ENCODE assay signal across 22 mouse cellular contexts in the genomic region with DNA sequence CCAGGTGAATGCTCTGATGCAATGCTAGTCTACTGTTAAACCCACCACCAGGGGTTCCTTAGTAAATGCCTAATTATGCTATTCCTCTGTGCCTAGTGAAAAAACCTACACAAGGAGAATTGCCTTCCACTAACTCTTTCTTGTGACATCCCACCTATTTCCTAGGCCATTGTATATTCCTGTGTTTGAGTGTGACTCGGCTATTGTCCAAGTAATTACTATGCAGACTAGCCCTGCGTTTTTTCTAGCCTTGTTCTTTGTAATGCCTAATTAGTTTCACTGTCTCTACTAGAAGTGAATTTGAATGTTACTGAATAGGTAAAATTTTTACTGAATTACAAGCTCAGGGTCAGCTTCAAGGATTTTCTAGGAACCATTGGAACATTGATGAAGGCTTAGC.
"Had no signal": no experiment of that assay in that cellular context is flagged by ENCODE, and none has a peak within 500 bp of the region (broad histone marks: within the 10 kb centered on the region; RNA-seq: fewer than 3 reads in every experiment).

No protein-coding gene starts in this region.

- DNase-seq: gastrocnemius, postnatal 14 days; gastrocnemius, postnatal 36 days; heart, adult 11 months; heart, adult 2 months; heart, postnatal 14 days; heart, postnatal 36 days; kidney, adult 18-20 months; kidney, postnatal 10 days; kidney, postnatal 25 days; kidney, postnatal 4 days; liver; liver, embryonic 13.5 days; liver, postnatal 0 days had no signal

- H3K27me3 ChIP-seq: heart, embryonic 13.5 days; heart, embryonic 15.5 days; intestine, embryonic 15.5 days; limb, embryonic 12.5 days; liver, embryonic 13.5 days; liver, embryonic 15.5 days had no signal

- H3K4me3 ChIP-seq: heart, adult 2 months; heart, embryonic 13.5 days; heart, embryonic 15.5 days; intestine, embryonic 15.5 days; layer of hippocampus, adult 2 months; left cerebral cortex, adult 2 months; limb, embryonic 10.5 days; limb, embryonic 12.5 days; liver, embryonic 13.5 days; liver, embryonic 15.5 days had no signal

- H3K27ac ChIP-seq: heart, adult 2 months; heart, embryonic 13.5 days; heart, embryonic 15.5 days; hindbrain, embryonic 14.5 days; intestine, embryonic 15.5 days; layer of hippocampus, adult 2 months; left cerebral cortex, adult 2 months; limb, embryonic 10.5 days; limb, embryonic 12.5 days; liver, embryonic 13.5 days; liver, embryonic 15.5 days had no signal

- H3K36me3 ChIP-seq: heart, embryonic 13.5 days; heart, embryonic 15.5 days; intestine, embryonic 15.5 days; limb, embryonic 10.5 days; limb, embryonic 12.5 days; liver, embryonic 13.5 days; liver, embryonic 15.5 days had no signal

- H3K9ac ChIP-seq: heart, embryonic 13.5 days; heart, embryonic 15.5 days; hindbrain, embryonic 14.5 days; intestine, embryonic 15.5 days; limb, embryonic 12.5 days; liver, embryonic 13.5 days; liver, embryonic 15.5 days; liver, postnatal 0 days had no signal

- H3K4me1 ChIP-seq: heart, embryonic 13.5 days; heart, embryonic 15.5 days; intestine, embryonic 15.5 days; limb, embryonic 10.5 days; limb, embryonic 12.5 days; liver, embryonic 13.5 days; liver, embryonic 15.5 days had no signal

- H3K9me3 ChIP-seq: heart, embryonic 15.5 days; intestine, embryonic 15.5 days; limb, embryonic 10.5 days; limb, embryonic 12.5 days; liver, embryonic 13.5 days; liver, embryonic 15.5 days had no signal
